Mouse (Mus musculus): Measurements from ENCODE around the gene Atg9a. TPM values are rescaled to one million over a fixed set of nuclear protein-coding genes. Genes with fewer than 3 reads are reported as not detected.
A peak's percentile ranks its signal among the peaks of the same experiment; 100 is the strongest.

Gene Atg9a
- polyA plus RNA-seq, 1 experiment from 2014 or later = 12.9 TPM

GRCm38 (mm10) chr1:75180105-75180590 lies 11.8 kb downstream of the Atg9a start, which contains the start of gene Abcb6:
Abcb6 (minus strand) TSS chr1:75180392.
- WGBS = under 1% methylated on average over 31 of the region's 31 CpGs
- Histone ChIP-seq H3K36me3 (replicated peaks; ENCODE audit: control insufficient read depth, insufficient read depth, low read depth, low read length) (peaks cover 2% of the 10 kb centered on the region), H3K27ac (replicated peaks; ENCODE audit: low read depth, low read length) (no peak within 1 kb of the TSS; the same call in 1 of the 2 replicates)

DNA sequence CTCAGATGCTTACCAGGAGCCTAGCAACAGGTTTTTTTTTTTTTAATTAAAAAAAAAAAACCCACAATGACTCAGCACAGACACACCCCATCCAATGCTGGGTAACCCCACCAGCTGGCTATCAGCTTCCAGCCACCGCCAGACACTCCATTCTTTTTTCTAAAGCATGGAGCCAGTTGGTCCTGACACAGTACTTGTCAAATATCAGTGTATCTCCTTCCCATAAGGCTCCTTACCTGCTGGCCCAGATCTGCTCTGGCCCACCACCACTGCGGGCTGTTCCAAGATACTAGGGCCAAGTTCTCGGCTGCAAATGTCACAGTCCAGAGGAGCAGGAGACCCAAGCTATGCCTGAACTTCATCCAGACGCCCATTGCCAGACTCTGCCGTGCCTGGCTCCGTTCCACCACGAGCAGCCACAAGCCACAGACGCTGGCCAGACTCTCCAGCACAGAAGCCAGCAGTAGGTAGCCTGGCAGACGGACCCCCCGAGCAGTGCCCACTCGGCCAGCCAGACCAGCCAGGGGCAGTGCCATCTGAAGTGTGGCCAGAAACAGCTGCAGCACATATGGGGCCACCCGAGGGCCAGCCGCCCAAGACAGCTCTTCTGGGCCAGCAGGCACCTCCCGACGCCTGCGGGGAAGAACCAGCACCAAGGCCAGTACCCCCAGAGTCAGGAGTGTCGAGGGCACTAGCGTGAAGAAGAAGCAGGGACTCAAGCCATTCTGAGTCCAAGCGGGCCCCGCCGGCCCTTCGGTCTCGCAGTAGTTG lies 12.5 kb downstream of the Atg9a start:
- Histone ChIP-seq H3K4me3 (ENCODE audit: low read depth, low read length) (peak overlapping the region; percentile 60), H3K9me3 (replicated peaks; ENCODE audit: control insufficient read depth, low read length) (no peaks in the 10 kb centered on the region), H3K36me3 (replicated peaks; ENCODE audit: control insufficient read depth, insufficient read depth, low read depth, low read length) (peaks cover 2% of the 10 kb centered on the region), H3K27ac (replicated peaks; ENCODE audit: low read depth, low read length) (no peak overlapping the region; the same call in 1 of the 2 replicates), H3K4me1 (ENCODE audit: control insufficient read depth, insufficient read depth, low read length) (0 out of 2 replicates have a peak, but pooled peaks cover 3% of the 10 kb centered on the region), H3K4me2 (ENCODE audit: low read depth, low read length) (peak overlapping the region; percentile 96), H3K9ac (replicated peaks; ENCODE audit: low read length) (peak overlapping the region; percentile 70), H3K27me3 (ENCODE audit: control insufficient read depth, insufficient read depth, low read length) (no peaks in the 10 kb centered on the region)
- 11% methylated on average over 23 of the region's 23 CpGs for WGBS
- peak; percentile 39; the same call in 1 of the 2 replicates for ATAC-seq (replicated peaks; ENCODE audit: insufficient number of reproducible peaks, low FRiP score, low TSS enrichment, low read depth)
- DNase-seq (ENCODE audit: low spot score) = peak; percentile 47

More at GRCm38 (mm10) chr1:75180105-75180590, 11.8 kb downstream of the Atg9a start, which contains the start of gene Abcb6:
- peak within 1 kb of the TSS; percentile 70 for H3K9ac ChIP-seq (replicated peaks; ENCODE audit: low read length)
- 0 out of 2 replicates have a peak, but pooled peaks cover 3% of the 10 kb centered on the region for H3K4me1 ChIP-seq (ENCODE audit: control insufficient read depth, insufficient read depth, low read length)
- peak; percentile 91 for ATAC-seq (replicated peaks; ENCODE audit: insufficient number of reproducible peaks, low FRiP score, low TSS enrichment, low read depth)
- DNase-seq (ENCODE audit: low spot score) = peak; percentile 94
- peak within 1 kb of the TSS; percentile 96 for H3K4me2 ChIP-seq (ENCODE audit: low read depth, low read length)
- H3K4me3 ChIP-seq (ENCODE audit: low read depth, low read length) = peak within 1 kb of the TSS; percentile 60
- H3K27me3 ChIP-seq (ENCODE audit: control insufficient read depth, insufficient read depth, low read length) = no peaks in the 10 kb centered on the region
- no peaks in the 10 kb centered on the region for H3K9me3 ChIP-seq (replicated peaks; ENCODE audit: control insufficient read depth, low read length)

DNA sequence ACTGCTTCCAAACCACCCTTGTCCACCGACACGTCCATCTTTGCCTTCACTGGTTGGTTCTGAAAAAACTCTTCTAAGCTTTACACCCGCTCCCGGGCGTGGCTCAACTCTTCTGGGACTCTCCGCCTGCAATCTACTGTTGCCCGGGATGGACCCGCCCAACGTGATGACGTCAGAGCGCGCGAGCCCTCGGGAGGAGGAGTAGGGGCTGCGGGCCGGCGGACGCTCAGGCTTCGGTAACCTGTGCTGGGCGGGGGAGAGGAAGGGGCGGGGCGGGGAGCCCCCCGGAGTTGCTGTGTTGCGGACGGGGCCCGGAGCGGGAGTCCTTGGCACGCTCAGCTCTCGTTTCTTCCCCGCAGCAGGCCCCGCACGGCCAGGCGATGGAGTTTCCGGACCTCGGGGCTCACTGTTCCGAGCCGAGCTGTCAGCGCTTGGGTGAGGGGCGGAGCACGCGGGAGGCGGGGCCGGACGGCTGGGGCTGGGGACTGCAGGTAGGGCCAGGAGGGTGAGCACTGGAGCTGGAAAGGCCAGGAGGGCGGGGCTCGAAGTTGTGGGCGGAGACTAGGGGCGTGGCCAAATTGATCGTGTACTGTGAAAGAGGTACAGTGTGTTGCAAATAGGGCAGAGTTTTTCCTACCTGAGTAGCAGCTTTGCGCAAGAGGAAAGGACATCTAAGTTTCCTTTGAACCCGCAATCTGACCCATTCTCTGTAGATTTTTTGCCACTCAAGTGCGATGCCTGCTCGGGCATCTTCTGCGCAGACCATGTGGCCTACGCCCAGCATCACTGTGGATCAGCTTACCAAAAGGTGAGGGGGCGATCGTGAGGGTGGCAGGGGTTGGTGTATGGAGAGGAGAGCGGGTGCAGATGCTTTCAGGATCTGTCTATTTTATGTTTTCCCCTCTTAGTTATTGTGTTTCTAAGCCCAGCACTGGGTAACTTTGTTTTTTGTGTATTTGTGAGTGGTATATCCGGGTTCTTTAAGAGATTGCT lies 23.2 kb downstream of the Atg9a start, which contains the start of gene Zfand2b:
Gene Zfand2b (plus strand): TSS at position 175 of the 993 bp plus-strand sequence.
- Histone ChIP-seq H3K4me2 (ENCODE audit: low read depth, low read length) (peak within 1 kb of the TSS; percentile 41), H3K27ac (replicated peaks; ENCODE audit: low read depth, low read length) (no peak within 1 kb of the TSS; the same call in 1 of the 2 replicates), H3K9me3 (replicated peaks; ENCODE audit: control insufficient read depth, low read length) (no peaks in the 10 kb centered on the region), H3K9ac (replicated peaks; ENCODE audit: low read length) (peak within 1 kb of the TSS; percentile 58), H3K36me3 (replicated peaks; ENCODE audit: control insufficient read depth, insufficient read depth, low read depth, low read length) (peaks cover 6% of the 10 kb centered on the region; the same call in 1 of the 2 replicates), H3K4me1 (ENCODE audit: control insufficient read depth, insufficient read depth, low read length) (peaks cover 3% of the 10 kb centered on the region; the same call in 1 of the 2 replicates), H3K4me3 (ENCODE audit: low read depth, low read length) (peak within 1 kb of the TSS; percentile 63), H3K27me3 (ENCODE audit: control insufficient read depth, insufficient read depth, low read length) (no peaks in the 10 kb centered on the region)
- DNase-seq (ENCODE audit: low spot score) (peak; percentile 97), ATAC-seq (replicated peaks; ENCODE audit: insufficient number of reproducible peaks, low FRiP score, low TSS enrichment, low read depth) (peak; percentile 95)
- WGBS = under 1% methylated on average over 59 of the region's 59 CpGs

DNA sequence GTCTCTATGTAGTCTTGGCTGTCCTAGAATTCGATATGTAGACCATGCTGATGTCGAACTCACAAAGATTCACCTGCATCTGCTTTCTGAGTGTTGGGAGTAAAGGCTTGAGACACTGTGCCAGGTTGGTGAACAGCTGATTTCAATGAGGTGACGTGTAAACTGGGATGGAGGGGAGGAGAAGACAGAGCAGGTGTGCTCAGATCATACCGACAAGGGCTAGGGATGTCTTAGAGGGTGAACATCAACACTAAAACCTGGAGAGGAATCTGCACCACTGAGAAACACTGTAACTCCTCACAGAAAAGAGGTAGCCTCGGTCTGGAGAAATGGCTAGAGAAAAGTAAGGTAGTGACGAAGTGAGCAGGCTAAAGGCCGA lies 23.9 kb downstream of the Atg9a start:
- peaks cover 3% of the 10 kb centered on the region; the same call in 1 of the 2 replicates for H3K36me3 ChIP-seq (replicated peaks; ENCODE audit: control insufficient read depth, insufficient read depth, low read depth, low read length)
- H3K4me3 ChIP-seq (ENCODE audit: low read depth, low read length) = peak overlapping the region; percentile 63
- H3K27me3 ChIP-seq (ENCODE audit: control insufficient read depth, insufficient read depth, low read length) = no peaks in the 10 kb centered on the region
- peak overlapping the region; percentile 27 for H3K9ac ChIP-seq (replicated peaks; ENCODE audit: low read length)
- H3K27ac ChIP-seq (replicated peaks; ENCODE audit: low read depth, low read length) = no peak overlapping the region
- peak; percentile 17; the same call in 1 of the 2 replicates for ATAC-seq (replicated peaks; ENCODE audit: insufficient number of reproducible peaks, low FRiP score, low TSS enrichment, low read depth)
- no peaks in the 10 kb centered on the region for H3K9me3 ChIP-seq (replicated peaks; ENCODE audit: control insufficient read depth, low read length)
- no peak for DNase-seq (ENCODE audit: low spot score)
- peaks cover 3% of the 10 kb centered on the region; the same call in 1 of the 2 replicates for H3K4me1 ChIP-seq (ENCODE audit: control insufficient read depth, insufficient read depth, low read length)
- WGBS = 13% methylated on average over 7 of the region's 7 CpGs
- H3K4me2 ChIP-seq (ENCODE audit: low read depth, low read length) = peak overlapping the region; percentile 41

GRCm38 (mm10) chr1:75160256-75160617 lies 31.8 kb downstream of the Atg9a start:
- no peaks in the 10 kb centered on the region for H3K9me3 ChIP-seq (replicated peaks; ENCODE audit: control insufficient read depth, low read length)
- no peaks in the 10 kb centered on the region for H3K36me3 ChIP-seq (replicated peaks; ENCODE audit: control insufficient read depth, insufficient read depth, low read depth, low read length)
- H3K4me2 ChIP-seq (ENCODE audit: low read depth, low read length) = no peak overlapping the region
- no peak overlapping the region for H3K27ac ChIP-seq (replicated peaks; ENCODE audit: low read depth, low read length)
- WGBS = 83% methylated on average over 4 of the region's 4 CpGs
- DNase-seq (ENCODE audit: low spot score) (no peak), ATAC-seq (replicated peaks; ENCODE audit: insufficient number of reproducible peaks, low FRiP score, low TSS enrichment, low read depth) (no peak)
- no peak overlapping the region for H3K4me3 ChIP-seq (ENCODE audit: low read depth, low read length)
- no peaks in the 10 kb centered on the region for H3K4me1 ChIP-seq (ENCODE audit: control insufficient read depth, insufficient read depth, low read length)
- no peak overlapping the region for H3K9ac ChIP-seq (replicated peaks; ENCODE audit: low read length)
- H3K27me3 ChIP-seq (ENCODE audit: control insufficient read depth, insufficient read depth, low read length) = no peaks in the 10 kb centered on the region

DNA sequence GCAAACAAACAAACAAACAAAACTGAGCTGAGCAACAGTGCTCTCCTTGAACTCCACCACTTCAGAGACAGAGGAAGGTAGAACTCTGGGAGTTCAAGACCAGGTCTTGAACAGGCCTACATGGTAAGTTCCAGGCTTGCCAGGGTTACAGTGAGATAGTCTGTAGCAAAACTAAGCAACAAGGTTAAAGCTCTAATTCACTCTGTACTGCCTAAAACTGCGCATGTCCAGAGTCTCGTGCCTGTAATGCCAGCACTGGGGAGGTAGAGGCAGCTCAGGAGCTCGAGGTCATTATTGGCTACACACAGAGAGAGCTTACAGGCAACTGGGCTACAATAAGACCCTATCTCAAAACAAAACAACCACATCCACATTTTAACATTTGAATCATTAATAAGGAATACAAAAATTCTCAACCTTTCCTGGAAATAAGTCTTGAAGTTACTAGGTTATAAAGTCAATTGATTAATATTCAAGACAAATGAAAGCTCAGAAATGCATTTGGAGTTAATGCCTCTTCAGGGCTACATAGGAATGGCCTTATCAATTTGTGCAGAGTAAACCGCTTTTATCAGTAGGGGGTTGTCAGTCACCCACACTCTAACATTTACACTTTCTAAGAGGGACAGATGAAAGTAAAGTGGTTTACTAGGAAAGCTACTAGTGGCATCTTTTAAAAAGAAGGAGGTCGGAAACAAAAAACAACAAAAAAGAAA lies 32.3 kb downstream of the Atg9a start:
- H3K4me1 ChIP-seq (ENCODE audit: control insufficient read depth, insufficient read depth, low read length) = no peaks in the 10 kb centered on the region
- 75% methylated on average over 5 of the region's 5 CpGs for WGBS
- no peak overlapping the region for H3K4me3 ChIP-seq (ENCODE audit: low read depth, low read length)
- DNase-seq (ENCODE audit: low spot score) = no peak
- ATAC-seq (replicated peaks; ENCODE audit: insufficient number of reproducible peaks, low FRiP score, low TSS enrichment, low read depth) = no peak
- H3K4me2 ChIP-seq (ENCODE audit: low read depth, low read length) = no peak overlapping the region
- H3K9ac ChIP-seq (replicated peaks; ENCODE audit: low read length) = no peak overlapping the region
- no peaks in the 10 kb centered on the region for H3K9me3 ChIP-seq (replicated peaks; ENCODE audit: control insufficient read depth, low read length)
- H3K27me3 ChIP-seq (ENCODE audit: control insufficient read depth, insufficient read depth, low read length) = no peaks in the 10 kb centered on the region
- H3K27ac ChIP-seq (replicated peaks; ENCODE audit: low read depth, low read length) = no peak overlapping the region
- H3K36me3 ChIP-seq (replicated peaks; ENCODE audit: control insufficient read depth, insufficient read depth, low read depth, low read length) = no peaks in the 10 kb centered on the region

- H3K9me3 ChIP-seq (replicated peaks; ENCODE audit: control insufficient read depth, low read length) = no peaks in the 10 kb centered on the region
- no peak overlapping the region for H3K9ac ChIP-seq (replicated peaks; ENCODE audit: low read length)
- H3K36me3 ChIP-seq (replicated peaks; ENCODE audit: control insufficient read depth, insufficient read depth, low read depth, low read length) = no peaks in the 10 kb centered on the region
- H3K27me3 ChIP-seq (ENCODE audit: control insufficient read depth, insufficient read depth, low read length) = no peaks in the 10 kb centered on the region
- no peaks in the 10 kb centered on the region for H3K4me1 ChIP-seq (ENCODE audit: control insufficient read depth, insufficient read depth, low read length)
- H3K4me2 ChIP-seq (ENCODE audit: low read depth, low read length) = no peak overlapping the region
- no peak for ATAC-seq (replicated peaks; ENCODE audit: insufficient number of reproducible peaks, low FRiP score, low TSS enrichment, low read depth)
- DNase-seq (ENCODE audit: low spot score) = no peak
- no peak overlapping the region for H3K27ac ChIP-seq (replicated peaks; ENCODE audit: low read depth, low read length)
- no peak overlapping the region for H3K4me3 ChIP-seq (ENCODE audit: low read depth, low read length)
Observed at GRCm38 (mm10) chr1:75158990-75159389, 33.0 kb downstream of the Atg9a start.
